Mouse (Mus musculus) c-Kit-positive CD71-negative TER-119-negative erythroid progenitor cells, embryonic 14.5 days (primary cell): ENCODE measurements around the gene Esp31.

Experiments used
- DNase-seq: peaks from one replicate; pipeline ENCODE4 v3.0.0-alpha.2; 2013; ENCODE audit warnings: low read depth

Esp31 gene

DNA sequence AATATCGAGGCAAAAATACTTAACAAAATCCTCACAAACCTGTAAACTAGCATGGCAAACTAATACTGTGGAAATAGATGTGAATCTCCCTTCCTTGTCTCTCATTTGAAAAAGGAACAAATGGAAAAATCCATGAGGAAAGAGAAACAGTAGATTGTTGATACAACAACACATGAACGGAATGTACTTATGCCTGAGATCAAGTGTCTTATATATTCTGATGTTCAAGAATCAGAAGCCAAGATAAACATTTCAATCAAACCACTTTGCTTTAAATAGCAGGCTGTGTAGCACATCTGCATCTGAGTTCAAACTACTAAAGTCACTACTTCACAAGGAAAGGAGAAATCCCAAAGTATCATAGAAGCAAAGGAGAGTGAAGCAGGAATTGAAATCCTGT is at the start of gene Esp31:
Gene Esp31, plus strand, starts transcription at position 301 of the 400 bp plus-strand sequence.
- no peak for DNase-seq
